Mouse (Mus musculus): Measurements from ENCODE around the gene Setd4.
A peak's percentile ranks its signal among the peaks of the same experiment; 100 is the strongest.

The Setd4 gene

DNA sequence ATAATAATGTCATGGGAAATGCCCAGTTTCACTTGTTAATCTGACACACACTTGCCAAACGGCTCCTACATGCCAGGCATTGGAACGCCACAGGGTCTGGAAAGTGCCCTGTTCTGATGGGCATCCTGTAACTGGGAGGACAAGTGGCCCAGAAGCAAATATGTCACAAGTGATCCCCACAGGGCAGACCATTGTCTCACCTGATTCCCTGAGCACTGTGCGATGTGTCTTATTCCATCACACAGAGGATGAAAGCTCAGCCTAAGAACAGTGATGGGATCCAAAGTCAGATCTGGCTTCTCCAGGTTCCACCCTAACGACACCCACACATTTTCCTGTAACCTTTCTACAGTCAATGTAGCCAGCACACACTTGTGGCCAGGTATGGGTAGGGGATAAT, 58.9 kb downstream of the Setd4 start:
- DNase-seq (ENCODE audit: low spot score in 2 of 2), result no peak

DNA sequence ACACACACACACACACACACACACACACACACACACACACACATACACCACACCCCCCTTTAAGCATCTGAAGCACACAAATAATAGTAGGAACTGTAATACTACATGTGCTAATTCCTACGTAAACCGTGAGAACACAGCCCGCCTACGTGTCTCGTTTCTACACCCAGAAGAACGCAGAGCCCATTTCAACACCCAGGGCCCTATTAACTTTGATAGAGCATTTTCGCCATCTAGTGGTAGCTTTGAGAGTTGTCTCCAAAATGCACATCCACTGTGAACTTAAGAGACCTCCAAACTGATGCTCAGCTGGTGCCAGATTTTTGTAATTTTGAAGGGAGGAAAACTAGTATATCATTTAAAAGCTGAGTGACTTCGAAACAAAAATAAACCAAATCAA, 60.2 kb downstream of the Setd4 start:
- peak in 1 of 2 experiments; percentile 31 for DNase-seq (ENCODE audit: low spot score in 2 of 2)

DNA sequence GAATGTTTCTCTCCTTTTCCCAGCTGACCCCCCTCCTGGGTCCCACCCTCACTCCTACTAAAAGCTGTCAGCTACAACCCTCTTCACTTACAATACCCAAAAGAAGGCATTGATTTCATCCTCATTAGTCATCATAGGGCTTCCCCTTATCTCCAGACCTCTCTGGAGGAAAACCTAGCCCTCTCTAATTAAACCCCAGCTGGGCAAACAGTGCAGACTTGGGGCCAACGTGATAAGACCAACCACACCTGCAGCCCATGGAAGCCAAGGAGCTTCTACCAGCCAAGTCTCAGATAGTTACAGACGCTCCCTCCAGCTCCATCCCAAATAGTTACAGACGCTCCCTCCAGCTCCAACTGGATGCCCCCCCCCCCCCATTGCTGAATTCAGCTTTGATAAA, 64.0 kb downstream of the Setd4 start:
- no peak for DNase-seq (ENCODE audit: low spot score in 2 of 2)

DNA sequence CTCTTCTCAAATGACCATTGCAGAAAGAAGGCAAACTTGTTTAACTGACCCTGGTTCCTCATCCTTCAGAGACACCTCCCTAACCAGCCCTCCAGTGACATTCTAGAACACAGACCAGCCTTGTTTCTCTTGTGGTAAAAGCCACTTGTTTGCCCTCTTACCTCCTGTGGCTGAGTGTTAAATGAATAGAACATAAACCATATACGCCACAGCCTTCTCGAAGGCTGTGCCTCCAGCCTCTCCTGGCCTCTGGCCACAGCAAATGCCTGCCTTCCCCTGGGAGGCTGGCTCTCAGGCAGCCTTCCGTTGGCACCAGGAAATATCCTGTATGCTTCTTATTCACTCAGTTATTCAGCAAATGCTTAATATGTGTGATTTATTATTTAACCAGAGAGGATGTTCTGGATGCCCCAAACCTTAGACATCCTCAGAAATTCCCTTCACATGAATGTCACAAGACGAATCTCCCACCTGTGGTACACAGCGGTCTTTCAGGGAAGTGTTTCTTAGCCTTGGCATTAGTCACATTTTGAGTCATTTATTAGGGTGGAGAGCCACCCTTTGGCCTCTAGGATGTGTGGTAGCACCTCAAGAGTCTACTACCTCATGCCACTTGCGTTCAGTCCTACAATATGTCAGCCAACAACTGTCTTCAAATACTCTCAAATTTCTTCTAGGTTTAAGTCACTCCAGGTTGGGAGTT, 68.6 kb downstream of the Setd4 start:
- DNase-seq (ENCODE audit: low spot score in 2 of 2), result no peak
